Mouse (Mus musculus): ENCODE results near the gene Mical2.

- TF ChIP-seq ETS1 (conservative IDR thresholded peaks at IDR 0.05; ENCODE audit: low read depth, low read length), result no peak
- no peak for TF ChIP-seq CTCF (conservative IDR thresholded peaks at IDR 0.05 in 1 of 2, IDR thresholded peaks at IDR 0.05 in 1 of 2; ENCODE audit: low read depth in 2 of 2, low read length in 2 of 2)
- no peak for TF ChIP-seq POLR2A (IDR thresholded peaks at IDR 0.05; ENCODE audit: low read depth, low read length)
- no peak for TF ChIP-seq RCOR1 (conservative IDR thresholded peaks at IDR 0.05; ENCODE audit: low read depth, low read length)
- no peak for TF ChIP-seq MEF2A (IDR thresholded peaks at IDR 0.05; ENCODE audit: borderline replicate concordance, low read depth, low read length)
- TF ChIP-seq EP300 (IDR thresholded peaks at IDR 0.05; ENCODE audit: low read length), result no peak
- TF ChIP-seq MAFK (IDR thresholded peaks at IDR 0.05; ENCODE audit: insufficient replicate concordance, low read length), result no peak
Observed at GRCm38 (mm10) chr7:112233345-112234005, 7.8 kb downstream of the Mical2 start.

Data from CH12.LX (cell line).